Mouse (Mus musculus): Measurements from ENCODE around the gene Ankib1.
"Not testable (repeated sequence)": the region's sequence is repeated elsewhere in the genome, so short reads cannot be mapped to it uniquely, and the experiment has no call there.

The Ankib1 gene

GRCm38 (mm10) chr5:3802433-3803291, at the start of gene Ankib1, which contains the start of gene Krit1:
TSS of gene Ankib1 (minus strand) at chr5:3802925.
TSS of gene Krit1 (plus strand) at chr5:3803184.
- DNase-seq: peak; percentile 93

- DNase-seq: peak; percentile 10
Measured at GRCm38 (mm10) chr5:3845026-3845425, 42.3 kb upstream of the Ankib1 start, which contains the start of gene Lrrd1. TSS of gene Lrrd1 (plus strand) at chr5:3845173.

- no peak for DNase-seq
Measured at GRCm38 (mm10) chr5:3834107-3834506, 31.4 kb upstream of the Ankib1 start.

- DNase-seq: no peak
Measured at GRCm38 (mm10) chr5:3808472-3808871, 5.7 kb upstream of the Ankib1 start.

- DNase-seq: no peak
Measured at GRCm38 (mm10) chr5:3803292-3804165, 804 bp upstream of the Ankib1 start.

GRCm38 (mm10) chr5:3801672-3802432, 873 bp downstream of the Ankib1 start:
- peak; percentile 3 for DNase-seq

- DNase-seq: no peak
Measured at GRCm38 (mm10) chr5:3800881-3801280, 1.8 kb downstream of the Ankib1 start.

GRCm38 (mm10) chr5:3800041-3800440, 2.7 kb downstream of the Ankib1 start:
- no peak for DNase-seq

- DNase-seq: not testable (repeated sequence)
Measured at GRCm38 (mm10) chr5:3798656-3799055, 4.1 kb downstream of the Ankib1 start.

- not testable (repeated sequence) for DNase-seq
Measured at GRCm38 (mm10) chr5:3797101-3797500, 5.6 kb downstream of the Ankib1 start.

- no peak for DNase-seq
Measured at GRCm38 (mm10) chr5:3791048-3791447, 11.7 kb downstream of the Ankib1 start.

GRCm38 (mm10) chr5:3787548-3787947, 15.2 kb downstream of the Ankib1 start:
- DNase-seq: peak; percentile 41

- no peak for DNase-seq
Measured at GRCm38 (mm10) chr5:3784751-3785496, 17.8 kb downstream of the Ankib1 start.

- DNase-seq: no peak
Measured at GRCm38 (mm10) chr5:3783947-3784681, 18.6 kb downstream of the Ankib1 start.

- no peak for DNase-seq
Measured at GRCm38 (mm10) chr5:3782670-3783069, 20.1 kb downstream of the Ankib1 start.

- DNase-seq: no peak
Measured at GRCm38 (mm10) chr5:3772017-3772416, 30.7 kb downstream of the Ankib1 start.

- DNase-seq: no peak
Measured at GRCm38 (mm10) chr5:3771512-3771911, 31.2 kb downstream of the Ankib1 start.

- DNase-seq: peak; percentile 8
Measured at GRCm38 (mm10) chr5:3750536-3750935, 52.2 kb downstream of the Ankib1 start.

- DNase-seq: not testable (repeated sequence)
Measured at GRCm38 (mm10) chr5:3732846-3733245, 69.9 kb downstream of the Ankib1 start.

GRCm38 (mm10) chr5:3728820-3729219, 73.9 kb downstream of the Ankib1 start:
- peak; percentile 14 for DNase-seq

- DNase-seq: no peak
Measured at GRCm38 (mm10) chr5:3725491-3725890, 77.2 kb downstream of the Ankib1 start.

Measured in kidney, postnatal 14 days (tissue).